Mouse (Mus musculus) erythroid progenitor cell, adult 5-6 weeks (primary cell): ENCODE results near the gene Sgpp2. TPM values are rescaled to one million over a fixed set of nuclear protein-coding genes. Genes with fewer than 3 reads are reported as not detected.

Experiments
- ATAC-seq: replicated peaks from 2 replicates; pipeline ENCODE4 v1.8.0; 2016; ENCODE audit warnings: moderate number of reproducible peaks, mild to moderate bottlenecking, moderate TSS enrichment, inconsistent platforms; ENCODE audit not compliant: poor library complexity, low FRiP score, severe bottlenecking
- total RNA-seq, 2 experiments: library from RNA; stranded (forward) in 1 of 2; stranded (reverse) in 1 of 2; fragments of 150-400 nt in 1 of 2; fragments of 186-747, 209-891 nt in 1 of 2; gene quantifications; 2 replicates each; pipeline versions ENCODE4 v1.2.3 to v1.2.4; 2015 to 2017; ENCODE audit warnings: low replicate concordance in 2 of 2

The Sgpp2 gene
- total RNA-seq, 2 experiments from 2014 or later, result not detected

GRCm38 (mm10) chr1:78330620-78331158 is 20.5 kb downstream of the Sgpp2 start:
- ATAC-seq, result no peak

- ATAC-seq, result no peak
These were observed 27.6 kb downstream of the Sgpp2 start for GRCm38 (mm10) chr1:78337726-78338125.

- ATAC-seq, result no peak
These were observed 28.1 kb downstream of the Sgpp2 start for GRCm38 (mm10) chr1:78338212-78338611.

GRCm38 (mm10) chr1:78339941-78340340 is 29.8 kb downstream of the Sgpp2 start:
- ATAC-seq, result no peak

- ATAC-seq, result no peak
These were observed 30.4 kb downstream of the Sgpp2 start for GRCm38 (mm10) chr1:78340584-78340983.

- no peak for ATAC-seq
These were observed 37.2 kb downstream of the Sgpp2 start for GRCm38 (mm10) chr1:78347317-78347806.

GRCm38 (mm10) chr1:78349219-78349618 is 39.1 kb downstream of the Sgpp2 start:
- ATAC-seq, result no peak

GRCm38 (mm10) chr1:78353254-78353653 is 43.1 kb downstream of the Sgpp2 start:
- no peak for ATAC-seq

GRCm38 (mm10) chr1:78355123-78355522 is 45.0 kb downstream of the Sgpp2 start:
- no peak for ATAC-seq

GRCm38 (mm10) chr1:78357415-78357814 is 47.3 kb downstream of the Sgpp2 start:
- no peak for ATAC-seq

- ATAC-seq, result no peak
These were observed 47.7 kb downstream of the Sgpp2 start for GRCm38 (mm10) chr1:78357868-78358267.

GRCm38 (mm10) chr1:78363965-78364889 is 54.1 kb downstream of the Sgpp2 start:
- no peak for ATAC-seq

GRCm38 (mm10) chr1:78367806-78368205 is 57.7 kb downstream of the Sgpp2 start:
- no peak for ATAC-seq

- ATAC-seq, result no peak
These were observed 60.0 kb downstream of the Sgpp2 start for GRCm38 (mm10) chr1:78370121-78370520.

GRCm38 (mm10) chr1:78371569-78372236 is 61.6 kb downstream of the Sgpp2 start:
- ATAC-seq, result no peak

GRCm38 (mm10) chr1:78372316-78372715 is 62.2 kb downstream of the Sgpp2 start:
- no peak for ATAC-seq

GRCm38 (mm10) chr1:78373836-78374235 is 63.7 kb downstream of the Sgpp2 start:
- ATAC-seq, result no peak

GRCm38 (mm10) chr1:78375058-78375457 is 64.9 kb downstream of the Sgpp2 start:
- no peak for ATAC-seq

- no peak for ATAC-seq
These were observed 70.8 kb downstream of the Sgpp2 start for GRCm38 (mm10) chr1:78380950-78381349.

- no peak for ATAC-seq
These were observed 77.7 kb downstream of the Sgpp2 start for GRCm38 (mm10) chr1:78387854-78388253.

- no peak for ATAC-seq
These were observed 78.7 kb downstream of the Sgpp2 start for GRCm38 (mm10) chr1:78388848-78389247.
